In the genomic region with DNA sequence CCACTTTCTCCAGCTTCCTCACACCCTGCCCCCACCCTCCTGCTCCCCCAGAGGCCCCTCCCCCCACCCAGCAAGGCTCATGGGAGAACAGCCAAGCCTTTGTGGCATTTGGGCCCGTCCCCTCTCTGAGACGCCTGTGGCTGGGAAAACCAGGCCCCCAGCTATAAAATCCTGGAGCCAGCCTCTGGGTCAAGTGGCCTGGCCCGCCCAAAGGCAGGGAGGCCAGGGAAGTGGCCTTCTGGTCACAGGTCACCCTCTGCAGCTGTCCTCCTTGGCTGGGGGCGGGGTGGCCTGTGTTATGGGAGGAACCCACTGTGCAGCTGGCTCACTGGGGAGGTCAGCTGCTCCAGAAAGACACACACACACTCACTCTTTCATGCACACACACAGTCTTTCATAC, we compare ENCODE assay signal across 8 mouse cellular contexts. TPM values are rescaled to one million over a fixed set of nuclear protein-coding genes. Genes with fewer than 3 reads are reported as not detected.
DNase-seq lines count a peak whose midpoint lies in the region; ATAC-seq and TF ChIP-seq lines count a peak whose summit lies in the region.

No protein-coding gene starts in this region.

- peak overlapping the region; percentile 88 for H3K27ac ChIP-seq in forebrain, embryonic 11.5 days (ENCODE audit: low read depth, low read length)
- H3K27ac ChIP-seq in heart, postnatal 0 days (ENCODE audit: low read depth), result peak overlapping the region; percentile 83
- peak overlapping the region; percentile 95 for H3K27ac ChIP-seq in stomach, embryonic 14.5 days (ENCODE audit: low read length)

- peaks cover 34% of the 10 kb centered on the region for H3K4me1 ChIP-seq in forebrain, embryonic 11.5 days (replicated peaks; ENCODE audit: control insufficient read depth, insufficient read depth, low read length)
- H3K4me1 ChIP-seq in heart, postnatal 0 days (ENCODE audit: control insufficient read depth, insufficient read depth), result peaks cover 24% of the 10 kb centered on the region
- H3K4me1 ChIP-seq in stomach, embryonic 14.5 days (ENCODE audit: control insufficient read depth, insufficient read depth, low read length), result peaks cover 73% of the 10 kb centered on the region

- peak overlapping the region; percentile 47 for H3K9ac ChIP-seq in forebrain, embryonic 11.5 days (ENCODE audit: low read length)
- peak overlapping the region; percentile 54; the same call in 1 of the 2 replicates for H3K9ac ChIP-seq in heart, postnatal 0 days (replicated peaks; ENCODE audit: low read depth, low read length)
- H3K9ac ChIP-seq in stomach, embryonic 14.5 days (replicated peaks; ENCODE audit: low read depth, low read length), result 0 out of 2 replicates have a peak overlapping the region, but pooled peaks have one; percentile 14

- DNase-seq in layer of hippocampus, adult 11-12 months (ENCODE audit: low spot score), result peak; percentile 63
- DNase-seq in layer of hippocampus, postnatal 14 days (ENCODE audit: low spot score in 2 of 2), result no peak
- DNase-seq in forebrain, embryonic 11.5 days (ENCODE audit: low spot score), result peak; percentile 78
- peak; percentile 52 for DNase-seq in heart, postnatal 0 days (ENCODE audit: low spot score)
- DNase-seq in kidney, postnatal 14 days, result peak; percentile 89
- DNase-seq in lung, postnatal 25 days (ENCODE audit: low spot score), result peak; percentile 84
- DNase-seq in frontal cortex, postnatal 14 days (ENCODE audit: low spot score in 2 of 2), result no peak

- no peaks in the 10 kb centered on the region for H3K27me3 ChIP-seq in forebrain, embryonic 11.5 days (ENCODE audit: control insufficient read depth, insufficient read depth, low read length)
- no peaks in the 10 kb centered on the region for H3K27me3 ChIP-seq in heart, postnatal 0 days (ENCODE audit: control insufficient read depth, insufficient read depth, low read length)
- no peaks in the 10 kb centered on the region for H3K27me3 ChIP-seq in stomach, embryonic 14.5 days (ENCODE audit: control insufficient read depth, insufficient read depth, low read length)

- no peak for TF ChIP-seq EP300 in heart, postnatal 0 days (IDR thresholded peaks at IDR 0.05; ENCODE audit: low read depth)

- H3K36me3 ChIP-seq in forebrain, embryonic 11.5 days (ENCODE audit: control insufficient read depth, insufficient read depth, low read length), result no peaks in the 10 kb centered on the region
- H3K36me3 ChIP-seq in heart, postnatal 0 days (replicated peaks; ENCODE audit: control insufficient read depth, insufficient read depth, low read length), result no peaks in the 10 kb centered on the region
- no peaks in the 10 kb centered on the region for H3K36me3 ChIP-seq in stomach, embryonic 14.5 days (ENCODE audit: control insufficient read depth, insufficient read depth, low read length)

- no peak for TF ChIP-seq CTCF in heart, postnatal 0 days (IDR thresholded peaks at IDR 0.05; ENCODE audit: low read depth)

- H3K4me3 ChIP-seq in forebrain, embryonic 11.5 days (ENCODE audit: low read depth, low read length), result no peak overlapping the region
- no peak overlapping the region for H3K4me3 ChIP-seq in heart, postnatal 0 days (ENCODE audit: low read depth, low read length)
- H3K4me3 ChIP-seq in stomach, embryonic 14.5 days (ENCODE audit: low read depth, low read length), result no peak overlapping the region

- no peak overlapping the region; the same call in 1 of the 2 replicates for H3K4me2 ChIP-seq in forebrain, embryonic 11.5 days (ENCODE audit: low read depth, low read length, severe bottlenecking)
- H3K4me2 ChIP-seq in heart, postnatal 0 days (ENCODE audit: low read depth, low read length), result peak overlapping the region; percentile 64
- H3K4me2 ChIP-seq in stomach, embryonic 14.5 days (replicated peaks; ENCODE audit: low read depth, low read length), result peak overlapping the region; percentile 41; the same call in 1 of the 2 replicates

- H3K9me3 ChIP-seq in forebrain, embryonic 11.5 days (ENCODE audit: control insufficient read depth, low read length), result no peaks in the 10 kb centered on the region
- H3K9me3 ChIP-seq in heart, postnatal 0 days (replicated peaks; ENCODE audit: control insufficient read depth, low read length), result no peaks in the 10 kb centered on the region
- H3K9me3 ChIP-seq in stomach, embryonic 14.5 days (ENCODE audit: control insufficient read depth, low read depth, low read length), result no peaks in the 10 kb centered on the region

- WGBS in forebrain, embryonic 11.5 days, result 0% methylated on average over 4 of the region's 4 CpGs
- 13% methylated on average over 4 of the region's 4 CpGs for WGBS in heart, postnatal 0 days
- 14% methylated on average over 4 of the region's 4 CpGs for WGBS in stomach, embryonic 14.5 days

- peak; percentile 69 for ATAC-seq in forebrain, embryonic 11.5 days (replicated peaks; ENCODE audit: low FRiP score)
- ATAC-seq in heart, postnatal 0 days (ENCODE audit: insufficient read depth, low read depth), result peak; percentile 59
- ATAC-seq in stomach, embryonic 14.5 days (ENCODE audit: insufficient number of reproducible peaks, insufficient read depth, low FRiP score, low read depth), result peak; percentile 59; the same call in 1 of the 2 replicates

RNA-seq across cellular contexts. Expression of a gene that starts 37.2 kb away (rescaled TPM):
- total RNA-seq in layer of hippocampus, postnatal 14 days (2021), result 100 to 1,000 TPM in 1 of 2 experiments, 10 to 100 TPM in 1; 94.0 to 107 TPM
- 22.2 and 23.6 TPM in 2 replicates for polyA plus RNA-seq in forebrain, embryonic 11.5 days (2014; fragmentation: Nextera tagmentation; extraction: Ambion mirVana)
- 18.7 and 30.8 TPM in 2 replicates for total RNA-seq in heart, postnatal 0 days (2014; rRNA removed; ENCODE audit: low replicate concordance)
- 4.1 and 5.4 TPM in 2 replicates for polyA plus RNA-seq in heart, postnatal 0 days (2015; fragmentation: Nextera tagmentation; extraction: Ambion mirVana)
- 11.1 and 11.6 TPM in 2 replicates for polyA plus RNA-seq in stomach, embryonic 14.5 days (2014; fragmentation: Nextera tagmentation; extraction: Ambion mirVana)

Comparison
In these comparisons a context has a peak if more than half of its experiments do, and no peak if none do; other contexts are left out.
1. DNase-seq: peak in layer of hippocampus, adult 11-12 months (single experiment), forebrain, embryonic 11.5 days (single experiment), heart, postnatal 0 days (single experiment), kidney, postnatal 14 days (single experiment) and lung, postnatal 25 days (single experiment); none in layer of hippocampus, postnatal 14 days (0 of 2) and frontal cortex, postnatal 14 days (0 of 2).
2. Peak in every context shown above with its lines, with median percentiles within 50 percentile points of each other: ATAC-seq, H3K27ac ChIP-seq and H3K9ac ChIP-seq.